Mouse (Mus musculus): ENCODE results near the gene Sdhaf1.

Gene Sdhaf1

DNA sequence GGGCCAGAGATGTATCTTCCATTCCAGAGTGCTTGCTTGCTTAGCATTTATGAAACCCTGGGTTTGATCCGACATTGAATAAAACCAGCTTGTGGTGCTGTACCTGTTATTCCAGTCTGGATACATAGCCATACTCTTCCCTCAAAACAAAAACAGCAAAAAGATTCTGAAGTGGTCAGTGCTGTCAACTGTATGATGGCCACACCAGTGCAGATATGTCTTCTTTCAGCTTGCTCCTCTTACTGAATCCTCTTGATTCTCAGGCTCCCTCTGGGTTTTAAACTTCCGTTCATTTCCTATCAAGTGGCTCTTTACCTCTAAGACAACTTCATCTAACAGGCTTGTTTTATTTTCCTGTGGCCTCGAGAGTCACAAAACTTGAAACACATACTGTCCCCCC is at the start of gene Sdhaf1:
Sdhaf1 (minus strand) TSS at position 101 of the 400 bp plus-strand sequence.
- no peak for DNase-seq

DNA sequence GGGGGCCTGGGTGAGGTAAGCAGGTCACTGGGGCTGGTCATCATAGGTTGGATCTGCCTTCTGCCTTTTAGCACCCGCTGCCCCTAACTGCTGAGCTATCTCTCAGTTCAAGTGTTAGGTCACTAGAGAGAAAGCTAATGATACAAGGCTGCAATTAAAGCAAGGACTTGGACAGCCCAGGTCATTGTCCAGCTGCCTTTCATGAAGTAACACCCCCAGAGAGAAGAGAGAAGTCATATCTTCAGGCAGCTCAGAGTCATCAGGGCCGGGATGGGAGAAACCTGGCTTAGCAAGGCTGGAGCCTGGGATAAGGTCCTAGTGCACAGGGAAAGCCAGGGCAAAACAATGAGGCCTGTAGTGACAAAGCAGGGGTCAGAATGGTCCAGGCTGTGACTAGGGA is 43.8 kb upstream of the Sdhaf1 start:
- no peak for DNase-seq

DNA sequence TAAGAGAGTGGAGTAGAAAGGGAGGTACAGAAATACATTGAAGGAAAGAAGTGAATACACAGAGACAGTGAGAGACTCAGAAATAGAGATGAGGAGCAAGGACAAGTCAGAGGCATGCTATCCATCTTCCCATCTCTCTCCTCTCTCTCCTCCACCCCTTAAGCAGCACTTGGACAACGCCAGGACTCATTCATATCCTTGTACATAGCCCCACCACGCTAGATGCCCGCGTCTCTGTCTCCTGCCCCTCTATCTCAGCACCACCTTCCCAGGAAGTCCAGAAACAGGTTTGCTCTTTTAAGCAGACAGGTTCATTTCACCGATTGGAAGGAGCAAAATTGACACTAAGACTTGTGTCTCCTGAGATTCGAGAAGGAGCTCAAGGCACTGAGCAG is 39.6 kb upstream of the Sdhaf1 start:
- no peak for DNase-seq

DNA sequence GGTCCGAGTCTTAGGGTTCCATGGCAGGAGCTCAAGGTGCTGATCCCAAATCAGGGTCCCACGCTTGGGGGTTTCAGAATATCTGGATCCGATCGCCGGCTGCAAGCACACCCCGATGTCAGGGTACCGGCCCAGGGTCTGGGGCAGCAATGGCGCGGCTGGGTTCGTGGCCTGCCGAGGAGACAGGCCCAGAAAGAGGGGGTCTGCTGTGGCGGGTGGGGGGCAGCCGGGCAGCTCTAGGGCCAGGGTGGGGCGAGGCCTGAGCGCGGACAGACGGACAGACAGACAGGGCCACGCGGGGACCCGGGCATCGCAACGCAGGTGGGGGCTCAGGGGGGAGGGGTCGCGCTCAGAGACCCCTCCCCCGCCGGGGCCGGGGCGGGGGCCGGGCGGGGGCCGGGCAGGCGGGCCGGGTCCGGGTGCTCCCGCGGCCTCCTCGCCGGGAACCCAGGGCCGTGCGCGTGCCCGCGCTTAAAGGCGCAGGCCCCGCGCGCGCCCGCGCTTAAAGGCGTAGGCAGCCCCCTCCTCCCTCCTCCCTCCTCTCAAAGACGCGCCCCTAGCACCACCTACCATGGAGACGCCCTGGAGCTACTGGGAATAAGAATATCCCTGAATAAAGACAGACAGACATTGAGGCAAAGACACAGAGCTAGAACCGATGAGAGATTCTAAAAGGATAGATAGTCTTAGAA is 39.1 kb upstream of the Sdhaf1 start, which contains the start of gene Lrfn3:
Lrfn3 (minus strand) TSS at position 121 of the 692 bp plus-strand sequence.
- DNase-seq: no peak

DNA sequence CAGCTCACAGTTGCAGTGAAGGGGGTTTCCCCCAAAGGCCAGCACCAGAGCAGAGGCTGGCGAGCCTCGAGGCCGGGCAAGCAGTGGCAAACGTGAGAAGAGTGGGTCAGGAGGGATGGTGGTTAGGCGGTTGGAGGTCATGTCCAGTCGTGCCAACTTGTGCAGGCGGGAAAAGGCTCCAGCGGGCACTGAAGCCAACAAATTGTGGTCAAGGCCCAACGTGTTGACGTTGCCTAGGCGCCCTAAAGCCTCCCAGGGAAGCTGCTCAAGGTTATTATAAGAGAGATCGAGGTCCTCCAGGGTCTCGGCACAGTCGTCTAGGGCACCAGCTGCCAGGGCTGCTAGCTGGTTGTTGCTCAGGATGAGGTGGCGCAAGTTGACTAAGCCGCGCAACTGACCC is 36.3 kb upstream of the Sdhaf1 start:
- DNase-seq: no peak

DNA sequence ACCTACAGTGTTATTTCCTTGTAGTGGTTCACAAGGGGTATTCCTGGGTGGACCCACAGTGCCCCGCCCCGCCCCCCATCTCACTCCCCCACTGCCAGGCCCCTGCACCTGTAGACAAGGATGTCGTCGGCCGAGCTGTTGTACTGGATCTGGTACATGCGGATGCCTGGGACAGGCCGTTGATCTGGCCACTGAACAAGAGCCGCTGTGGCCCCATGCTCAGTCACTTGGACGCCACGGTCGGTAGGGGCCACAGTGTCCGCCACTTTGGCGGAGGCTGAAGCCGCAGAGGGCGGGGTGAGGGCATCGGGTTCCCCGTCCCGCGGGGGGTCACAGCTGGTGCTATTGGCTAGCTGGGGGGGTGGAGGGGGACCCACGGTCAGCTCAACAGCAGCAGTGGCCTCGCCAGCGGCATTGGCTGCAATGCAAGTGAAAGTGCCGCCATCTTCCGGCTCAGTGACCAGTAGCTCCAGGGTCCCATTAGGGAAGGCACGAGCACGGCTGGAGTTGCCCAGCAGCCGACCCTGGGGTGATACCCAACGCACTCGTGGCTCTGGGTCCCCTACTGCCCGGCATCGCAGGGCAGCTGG is 35.7 kb upstream of the Sdhaf1 start:
- DNase-seq: peak; percentile 33

DNA sequence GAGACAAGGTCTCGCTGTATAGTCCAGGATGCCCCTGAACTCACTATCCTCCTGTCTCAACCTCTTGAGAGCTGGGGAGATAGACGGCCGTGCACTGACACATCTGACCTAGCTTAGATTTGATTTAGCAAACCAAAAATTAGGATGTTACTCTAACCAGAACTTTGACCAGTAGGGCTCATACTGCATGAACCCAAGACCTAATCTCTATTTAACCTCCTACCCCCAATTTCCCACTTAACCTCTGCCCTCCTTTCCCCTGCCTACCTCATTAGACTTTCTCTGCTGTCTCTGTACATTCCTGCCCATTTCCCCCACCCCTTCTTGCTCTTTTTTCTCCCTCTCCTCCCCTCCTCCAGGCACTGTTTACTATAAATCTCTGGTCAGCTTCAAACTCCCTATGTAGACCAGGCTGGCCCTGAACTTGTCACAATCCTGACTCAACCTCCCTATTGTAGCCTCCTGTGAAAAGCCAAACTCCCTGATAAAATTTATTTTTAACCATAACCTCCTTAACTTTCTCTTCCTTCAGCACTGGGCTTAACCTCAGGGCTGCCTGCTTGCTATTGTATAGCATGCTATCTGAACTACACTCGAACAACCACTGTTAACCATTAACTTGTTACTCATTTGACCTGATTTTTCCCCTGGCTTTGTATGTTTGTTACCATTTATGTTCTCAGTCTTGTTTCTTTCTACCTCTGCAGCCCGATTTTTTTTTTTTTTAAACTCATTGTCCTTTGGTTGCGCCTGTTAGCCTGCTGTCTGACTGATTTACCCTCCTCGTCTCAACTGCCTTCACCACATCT is 34.9 kb upstream of the Sdhaf1 start:
- DNase-seq: peak; percentile 54

DNA sequence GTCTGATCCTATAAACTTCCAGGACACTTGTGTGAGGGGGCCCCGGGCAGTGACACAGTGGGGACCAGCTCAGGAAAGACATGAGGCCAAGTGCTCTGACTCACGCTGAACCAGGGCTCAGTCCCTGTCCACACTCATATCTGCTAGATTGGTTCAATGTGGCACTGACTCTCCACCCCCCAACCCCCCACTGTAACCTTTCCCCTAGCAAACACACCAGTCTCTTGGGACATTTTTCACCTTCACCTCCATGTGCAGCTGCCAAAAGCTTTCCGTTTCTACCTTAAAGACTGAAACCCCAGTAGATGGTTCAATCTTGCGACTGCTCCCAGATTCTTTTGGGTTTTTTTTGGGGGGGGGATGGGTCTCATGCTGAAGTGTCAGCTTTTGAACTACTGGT is 30.4 kb upstream of the Sdhaf1 start:
- DNase-seq: no peak

DNA sequence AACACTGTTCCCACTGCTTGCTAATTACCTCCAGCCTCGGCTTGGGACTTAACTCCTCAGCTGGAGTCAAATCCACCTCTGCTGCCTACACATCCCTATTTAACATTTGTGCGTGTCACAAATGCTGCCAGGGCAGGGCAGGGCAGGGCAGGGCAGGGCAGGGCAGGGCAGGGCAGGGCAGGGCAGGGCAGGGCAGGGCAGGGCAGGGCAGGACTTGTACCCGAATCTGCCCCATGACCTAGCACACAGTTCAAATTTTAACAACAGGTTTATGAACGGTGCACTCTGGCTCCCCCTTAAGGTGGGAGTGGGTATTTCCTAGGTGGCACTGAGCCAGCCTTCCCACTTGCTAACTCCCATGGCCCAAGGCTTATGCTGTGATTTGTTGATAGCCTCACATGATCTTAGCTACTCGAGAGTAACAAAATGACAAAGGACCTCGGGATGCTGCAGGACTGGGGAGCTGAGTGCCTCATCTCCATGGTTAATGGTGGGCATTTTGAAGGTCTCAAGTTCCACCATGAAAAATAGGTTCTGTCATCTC is 29.7 kb upstream of the Sdhaf1 start:
- peak; percentile 83 for DNase-seq

DNA sequence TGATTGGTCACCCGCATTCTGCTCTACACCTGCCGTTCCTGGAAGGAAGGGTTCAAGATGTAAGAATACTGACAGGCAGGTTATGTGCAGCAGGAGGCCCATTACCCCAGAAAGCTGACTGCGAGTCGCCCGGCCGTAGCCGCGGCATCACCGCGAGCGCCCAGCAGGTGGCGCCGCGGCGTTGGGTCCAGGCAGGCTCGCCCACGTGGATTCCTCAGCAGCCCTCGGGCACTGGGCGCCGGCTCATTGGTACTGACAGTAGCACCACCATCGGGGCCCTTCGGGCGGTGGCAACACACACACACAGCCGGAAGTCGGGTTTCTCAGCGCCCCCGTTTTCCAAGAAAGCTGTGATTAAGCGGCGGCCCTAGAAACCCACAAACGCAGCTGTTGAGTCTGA is 24.1 kb upstream of the Sdhaf1 start:
- peak; percentile 68 for DNase-seq

DNA sequence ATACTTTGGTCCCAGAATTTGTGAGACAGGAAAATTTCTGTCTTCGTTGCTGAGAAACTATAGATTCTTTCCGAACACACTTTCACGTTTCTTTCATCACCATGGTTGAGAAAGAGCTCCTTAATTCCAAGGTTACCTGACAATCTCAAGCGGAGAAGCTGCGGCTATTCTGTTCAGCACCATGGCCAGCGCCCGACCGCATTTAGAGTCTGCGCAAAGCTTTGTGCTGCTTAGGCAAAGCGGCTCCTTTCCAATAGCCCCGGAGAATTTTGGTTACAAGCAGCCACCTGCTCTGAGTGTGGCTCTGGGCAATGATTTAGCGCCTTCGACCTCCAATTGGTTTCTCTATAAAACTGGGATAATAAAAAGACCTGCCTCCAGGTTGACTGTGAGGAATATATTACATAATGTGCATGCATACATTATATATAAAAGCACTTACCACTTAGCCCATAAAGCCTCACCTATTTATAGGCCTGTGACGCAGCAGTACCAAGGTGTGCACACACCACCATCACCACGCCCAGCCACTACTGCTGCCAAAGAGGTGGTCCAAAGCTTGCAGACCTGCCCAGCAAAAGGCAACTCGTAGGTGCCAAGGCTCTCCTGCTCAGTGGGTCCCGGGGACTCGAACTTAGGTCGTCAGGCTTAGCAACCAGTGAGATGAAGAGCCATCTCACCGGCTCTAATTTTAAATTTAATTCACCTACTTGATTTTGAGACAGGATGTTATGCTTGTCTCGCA is 23.1 kb upstream of the Sdhaf1 start:
- peak; percentile 69 for DNase-seq

DNA sequence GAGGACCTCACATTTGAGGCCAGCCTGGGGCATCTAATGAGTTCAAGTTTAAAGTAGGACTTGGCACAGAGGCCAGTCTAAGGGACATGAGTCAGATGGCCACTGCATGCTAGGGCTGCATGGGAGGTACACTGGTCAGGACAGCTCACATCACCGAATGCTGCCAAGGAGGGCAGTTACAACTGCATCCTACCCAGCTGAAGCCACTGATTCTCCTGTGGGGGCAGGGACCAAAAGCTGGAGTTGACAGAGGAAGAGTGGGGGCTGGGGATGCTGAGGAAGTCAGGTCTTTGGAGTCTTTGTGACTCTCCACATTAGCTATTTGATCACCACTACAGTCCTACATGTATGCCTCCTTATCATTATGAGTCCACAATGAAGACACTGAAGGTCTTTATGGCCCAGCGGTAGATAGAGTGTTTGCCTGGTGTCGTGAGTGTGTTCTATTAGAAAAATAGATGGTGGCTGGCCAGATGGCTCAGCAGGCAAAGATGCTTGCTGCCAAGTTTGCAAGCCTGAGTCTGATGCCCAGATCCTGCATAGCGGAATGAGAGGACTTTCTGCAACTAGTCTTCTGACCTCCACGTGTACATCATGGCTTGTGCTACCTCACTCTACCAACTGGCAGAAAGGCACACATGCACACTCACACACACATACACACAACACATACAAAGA is 15.9 kb upstream of the Sdhaf1 start:
- DNase-seq: no peak

DNA sequence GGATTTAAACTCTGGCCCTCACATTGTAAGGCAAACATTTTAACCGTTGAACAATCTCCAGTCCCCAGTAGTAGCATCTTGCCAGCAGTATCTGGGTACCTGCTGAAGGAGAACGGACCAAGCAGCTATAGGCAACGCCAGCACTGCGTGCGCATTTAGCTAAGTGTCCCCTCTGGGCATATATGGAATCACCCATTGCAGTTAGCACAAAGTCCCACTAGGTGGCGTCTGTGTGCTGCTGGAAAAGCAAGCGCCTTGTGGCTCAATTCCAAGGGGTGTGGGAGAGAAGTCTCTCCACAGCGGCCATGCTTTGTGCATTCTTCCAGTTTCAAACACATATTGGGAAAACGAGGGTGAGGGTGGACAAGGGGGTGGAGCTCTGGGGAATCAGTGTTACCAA is 12.7 kb upstream of the Sdhaf1 start:
- peak; percentile 85 for DNase-seq

DNA sequence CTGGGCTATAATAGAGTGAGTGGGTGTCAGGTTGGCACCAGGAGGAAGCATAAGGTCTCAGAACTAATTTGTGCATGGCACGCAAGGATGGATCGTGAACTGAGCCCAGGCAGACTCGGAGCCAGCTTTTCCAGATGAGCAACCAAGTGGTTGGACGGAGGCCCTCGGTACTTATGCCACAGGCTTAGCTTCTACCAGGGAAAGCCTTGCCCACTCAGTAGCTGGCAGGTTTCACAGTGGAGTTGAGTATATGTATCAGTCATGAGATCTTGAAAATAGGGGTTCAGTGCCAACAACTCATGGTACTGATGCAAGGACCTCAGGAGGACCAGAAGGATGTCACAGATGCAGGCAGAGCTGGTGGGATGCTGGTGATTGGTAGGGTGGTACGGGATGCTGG is 12.0 kb upstream of the Sdhaf1 start:
- DNase-seq: no peak

DNA sequence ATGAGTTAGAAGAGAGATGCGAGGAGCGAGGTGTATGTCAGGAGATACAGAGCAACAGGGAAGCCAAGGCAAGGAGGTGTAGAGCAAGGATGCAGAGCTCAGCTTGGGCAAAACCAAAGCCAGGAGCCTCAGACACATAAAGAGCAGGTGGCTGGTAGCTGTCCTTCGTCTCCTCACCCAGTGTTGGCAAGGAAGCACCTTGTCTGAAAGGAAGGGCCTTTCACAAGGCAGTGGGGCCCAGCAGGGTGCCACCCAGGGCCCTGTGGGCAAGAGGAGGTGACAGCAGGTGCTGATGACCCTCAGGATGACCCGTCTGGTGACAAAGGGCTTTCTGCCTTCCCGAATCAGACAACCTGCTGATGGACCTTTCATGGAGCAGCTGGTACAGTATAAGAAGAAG is 10.9 kb upstream of the Sdhaf1 start:
- no peak for DNase-seq

DNA sequence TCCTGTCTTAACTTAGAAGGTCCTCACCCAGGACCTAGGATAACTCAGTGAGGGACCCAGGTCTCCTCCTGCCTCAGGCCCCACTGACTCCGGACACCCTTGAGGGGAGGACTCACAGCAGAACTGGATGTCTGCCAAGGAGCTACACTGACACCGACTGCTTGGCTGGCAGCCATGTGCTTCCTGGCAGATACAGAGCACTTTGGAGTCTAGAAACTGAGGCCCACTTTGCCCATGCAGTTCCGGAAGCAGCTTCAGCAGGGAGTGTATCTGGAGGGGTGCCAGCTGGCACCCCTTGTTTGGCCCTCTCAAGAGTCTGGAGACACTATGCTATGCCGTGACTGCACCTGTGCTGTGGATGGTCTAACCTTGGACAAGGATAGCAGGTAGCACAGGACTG is 9.7 kb upstream of the Sdhaf1 start:
- peak; percentile 90 for DNase-seq

DNA sequence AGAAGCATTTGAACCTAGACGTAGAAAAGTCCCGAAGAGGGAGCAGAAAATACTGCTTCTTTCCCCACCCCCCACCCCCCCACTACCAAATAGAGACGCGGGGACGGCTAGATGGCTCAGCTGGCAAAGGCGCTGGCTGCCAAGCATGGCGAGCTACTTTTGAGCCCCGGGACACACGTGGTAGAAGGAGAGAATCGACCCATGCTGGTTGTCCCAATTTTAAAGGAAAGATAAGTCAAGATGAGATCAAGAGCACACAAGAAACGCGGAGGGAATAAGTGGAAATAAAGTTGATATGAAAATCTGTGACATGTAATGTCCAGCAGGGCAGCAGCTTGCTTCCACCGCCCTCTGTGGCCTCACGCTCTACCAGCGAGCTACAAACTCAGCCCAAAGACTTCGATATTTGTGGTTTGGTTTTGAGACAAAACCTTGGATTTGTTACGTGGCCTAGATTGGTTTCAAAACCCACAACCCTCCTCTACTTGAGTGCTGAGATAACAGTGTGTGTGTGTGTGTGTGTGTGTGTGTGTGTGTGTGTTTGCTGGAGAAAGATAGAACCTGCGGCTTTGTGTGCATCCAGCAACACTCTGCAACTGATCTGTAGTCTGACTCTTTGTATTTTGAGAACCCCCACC is 9.0 kb upstream of the Sdhaf1 start:
- no peak for DNase-seq

DNA sequence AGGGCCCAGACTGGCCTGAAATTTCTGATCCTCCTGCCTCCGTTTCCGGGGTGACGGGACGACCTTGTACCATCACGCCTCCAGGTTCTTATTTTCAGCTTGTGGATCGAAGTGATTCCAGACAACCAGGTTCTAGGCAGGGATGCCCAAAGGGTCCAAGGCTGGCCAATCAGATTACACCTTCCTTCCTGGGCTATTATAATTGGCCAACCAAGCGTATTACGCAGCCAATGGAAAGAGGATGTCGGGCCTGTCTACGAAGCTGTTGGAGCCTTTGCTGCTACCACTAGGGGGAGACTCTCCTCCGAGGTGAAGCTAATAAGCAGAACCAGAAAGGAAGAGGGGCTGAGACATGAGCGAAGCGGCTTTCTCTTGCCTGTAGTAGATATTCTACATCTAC is 8.2 kb upstream of the Sdhaf1 start:
- DNase-seq: peak; percentile 88

DNA sequence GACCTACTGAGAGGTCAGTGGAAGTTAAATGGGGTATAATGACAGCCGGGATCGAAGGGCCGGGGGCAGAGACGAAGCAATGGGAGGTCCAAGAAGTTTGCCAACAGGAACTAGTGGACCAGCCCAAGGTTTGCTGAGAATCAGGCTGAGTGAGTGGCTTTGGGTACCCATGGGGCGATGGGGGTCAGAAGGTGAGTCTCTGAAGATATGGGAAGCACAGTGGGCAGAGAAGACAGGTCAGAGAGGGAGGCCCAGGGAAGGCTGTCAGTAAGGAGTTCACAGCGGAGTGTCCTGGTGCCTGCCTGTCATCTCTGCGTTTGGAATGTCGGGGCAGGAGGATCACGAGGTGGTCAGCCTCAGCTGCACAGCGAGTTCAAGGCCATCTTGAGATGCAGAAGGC is 4.7 kb upstream of the Sdhaf1 start:
- DNase-seq: no peak

DNA sequence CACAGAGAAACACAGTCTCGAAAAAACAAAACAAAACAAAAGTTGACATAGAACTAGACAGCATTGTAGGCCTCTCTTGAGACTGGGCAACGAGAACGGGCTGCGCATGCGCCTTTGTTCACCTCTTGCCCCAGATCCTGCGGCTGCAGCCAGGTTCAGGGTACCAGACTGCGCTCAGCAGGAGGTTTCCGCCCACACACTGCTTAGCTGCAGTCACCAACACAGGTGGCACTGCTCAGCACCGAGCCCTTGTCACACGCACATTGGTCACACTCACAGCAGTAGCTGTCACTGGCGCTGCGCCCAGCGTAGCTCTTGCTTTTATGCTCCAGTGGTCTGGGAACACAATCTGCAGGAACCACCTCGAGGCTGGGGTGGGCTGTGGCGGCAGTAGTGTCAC is 3.4 kb upstream of the Sdhaf1 start:
- peak; percentile 60 for DNase-seq

DNA sequence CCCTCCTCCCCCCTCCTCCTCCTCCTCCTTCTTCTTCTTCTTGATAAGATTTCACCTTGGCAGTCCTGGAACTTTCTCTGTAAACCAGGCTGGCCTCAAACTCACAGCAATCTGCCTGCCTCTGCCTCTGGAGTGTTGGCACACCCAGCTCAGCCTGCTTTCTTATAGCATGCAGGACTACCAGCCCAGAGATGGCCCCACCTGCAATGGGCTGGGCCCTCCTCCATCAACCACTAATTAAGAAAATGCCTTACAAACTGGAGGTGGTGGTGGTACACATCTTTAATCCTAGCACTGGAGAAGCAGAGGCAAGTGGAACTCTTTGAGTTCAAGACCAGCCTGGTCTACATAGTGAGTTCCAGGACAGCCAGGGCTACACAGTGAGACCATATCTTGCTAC is 2.7 kb upstream of the Sdhaf1 start:
- no peak for DNase-seq

DNA sequence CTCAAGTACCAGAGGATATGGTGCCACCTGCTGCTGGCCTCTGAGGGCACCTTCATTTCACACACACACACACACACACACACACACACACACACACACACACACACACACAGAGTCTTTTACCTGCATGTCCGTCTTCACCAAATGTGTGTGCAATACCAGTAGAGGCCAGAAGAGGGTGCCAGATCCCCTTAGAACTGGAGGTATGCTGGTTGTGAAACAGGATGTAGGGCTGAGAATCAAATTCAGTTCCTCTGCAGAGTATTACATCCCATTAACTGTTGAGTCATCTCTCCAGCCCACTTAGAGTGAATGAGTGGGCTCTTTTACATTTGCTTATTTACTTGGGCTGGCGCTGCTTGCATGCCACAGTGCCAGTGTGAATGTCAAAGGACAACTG is 1.7 kb upstream of the Sdhaf1 start:
- DNase-seq: peak; percentile 68

All from kidney, adult 9 months (tissue).